Mouse (Mus musculus): ENCODE data around the gene 1700029F12Rik.

Gene 1700029F12Rik

DNA sequence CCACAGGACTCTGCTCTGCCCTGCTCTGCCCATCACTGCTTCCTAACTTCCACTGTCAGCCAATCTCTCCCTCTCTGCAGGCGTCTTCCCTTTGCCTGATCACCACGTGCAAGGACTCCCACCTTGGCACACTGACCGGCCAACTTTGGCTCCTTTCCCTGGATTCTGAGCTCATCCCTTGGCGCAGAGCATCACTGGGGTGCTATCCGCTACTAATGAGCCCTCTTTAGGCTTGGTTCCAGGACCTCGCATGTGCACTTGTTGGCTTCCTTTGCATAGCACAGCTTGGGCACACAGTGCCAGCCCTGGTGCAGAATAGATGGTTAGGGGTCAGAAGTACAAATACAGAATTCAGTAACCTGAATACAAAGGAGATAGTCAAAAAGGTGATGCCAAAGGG is 17.0 kb upstream of the 1700029F12Rik start:
- in situ Hi-C loops (cut with MboI; ENCODE audit: unreplicated experiment in 2 of 2), result loop anchor here (10.0 kb wide), 1 partner anchor 196 kb away; no protein-coding TSS in a partner anchor

- in situ Hi-C loops (cut with MboI; ENCODE audit: unreplicated experiment in 2 of 2), result no loop called here
Observed at GRCm38 (mm10) chr13:97030075-97030474, 4.1 kb downstream of the 1700029F12Rik start.

DNA sequence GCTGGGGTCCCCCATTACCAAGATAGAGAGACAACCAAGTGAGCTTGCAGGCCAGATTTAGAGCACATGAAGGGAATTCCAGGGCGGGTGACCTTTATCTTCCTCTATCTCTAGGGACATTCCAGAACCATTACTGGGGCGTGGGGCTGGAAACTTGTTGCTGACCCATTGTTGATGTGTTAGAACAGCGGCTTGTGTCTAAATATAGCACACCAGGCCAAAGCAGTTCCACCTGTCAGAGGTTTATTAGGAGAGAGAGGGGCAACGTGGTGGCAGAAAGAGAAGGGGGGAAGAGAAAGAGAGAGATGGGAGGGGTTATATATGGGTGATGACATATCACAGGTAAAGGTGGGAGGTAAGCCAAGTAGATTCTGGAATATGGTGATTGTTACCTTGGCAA is 12.3 kb downstream of the 1700029F12Rik start:
- in situ Hi-C loops (cut with MboI; ENCODE audit: unreplicated experiment in 2 of 2), result no loop called here

- in situ Hi-C loops (cut with MboI; ENCODE audit: unreplicated experiment in 2 of 2), result no loop called here
Observed at GRCm38 (mm10) chr13:97020122-97020521, 14.0 kb downstream of the 1700029F12Rik start.

DNA sequence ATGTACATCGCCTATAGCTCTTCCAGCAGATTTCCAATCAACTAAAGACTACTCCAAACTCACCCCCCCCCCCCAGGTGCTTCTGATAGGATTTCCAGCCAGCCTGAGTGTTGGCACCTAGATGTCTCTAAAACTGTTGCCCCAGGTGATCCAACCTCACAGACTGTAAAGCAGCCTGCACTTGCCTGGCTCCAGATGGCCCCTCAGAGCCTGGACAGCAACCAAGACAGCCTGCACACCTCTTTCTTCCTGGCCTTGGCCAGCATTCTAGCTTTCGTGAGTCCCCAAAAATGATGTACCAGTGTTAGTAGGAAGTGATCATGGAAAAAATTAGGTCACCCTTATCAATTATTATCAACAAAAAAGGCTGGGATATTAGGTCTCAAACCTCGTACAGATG is 16.5 kb downstream of the 1700029F12Rik start:
- in situ Hi-C loops (cut with MboI; ENCODE audit: unreplicated experiment in 2 of 2), result no loop called here

GRCm38 (mm10) chr13:97014366-97014765 is 19.8 kb downstream of the 1700029F12Rik start:
- in situ Hi-C loops (cut with MboI; ENCODE audit: unreplicated experiment in 2 of 2), result loop anchor here in 1 of 2 experiments (5.0 kb wide), 1 partner anchor 33 kb away; no protein-coding TSS in a partner anchor

- in situ Hi-C loops (cut with MboI; ENCODE audit: unreplicated experiment in 2 of 2), result loop anchor here (10.0 kb wide), 1 partner anchor 154 kb away; no protein-coding TSS in a partner anchor
Observed at GRCm38 (mm10) chr13:97008266-97009153, 25.7 kb downstream of the 1700029F12Rik start.

GRCm38 (mm10) chr13:97007501-97008265 is 26.5 kb downstream of the 1700029F12Rik start:
- in situ Hi-C loops (cut with MboI; ENCODE audit: unreplicated experiment in 2 of 2), result loop anchor here (10.0 kb wide), 1 partner anchor 153 kb away; no protein-coding TSS in a partner anchor

GRCm38 (mm10) chr13:97006784-97007183 is 27.4 kb downstream of the 1700029F12Rik start:
- in situ Hi-C loops (cut with MboI; ENCODE audit: unreplicated experiment in 2 of 2), result loop anchor here (10.0 kb wide), 1 partner anchor 152 kb away; no protein-coding TSS in a partner anchor

GRCm38 (mm10) chr13:96997080-96997479 is 37.1 kb downstream of the 1700029F12Rik start:
- in situ Hi-C loops (cut with MboI; ENCODE audit: unreplicated experiment in 2 of 2), result loop anchor here in 1 of 2 experiments (25.0 kb wide), 1 partner anchor 335 kb away; the partner anchor contains the start of gene Hmgcr

DNA sequence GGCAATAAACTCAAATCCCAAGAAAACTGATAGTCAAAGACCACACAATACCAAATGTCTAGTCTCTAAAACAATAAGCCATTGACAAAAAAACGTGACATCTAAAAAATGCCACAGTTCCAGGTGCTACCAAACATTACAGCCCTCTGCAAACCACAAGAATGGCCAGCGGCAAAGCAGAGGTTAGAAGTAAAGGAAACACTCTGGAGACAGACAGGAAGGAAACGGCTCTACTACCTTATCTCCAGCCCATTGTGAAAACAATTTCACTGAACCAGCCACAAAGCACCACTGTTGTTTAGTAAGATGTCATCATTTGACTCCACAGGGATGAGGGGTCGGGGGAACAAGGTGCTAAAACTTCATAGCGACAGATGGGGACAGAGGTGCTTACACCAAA is 38.9 kb downstream of the 1700029F12Rik start:
- in situ Hi-C loops (cut with MboI; ENCODE audit: unreplicated experiment in 2 of 2), result loop anchor here in 1 of 2 experiments (25.0 kb wide), 1 partner anchor 333 kb away; the partner anchor contains the start of gene Hmgcr

DNA sequence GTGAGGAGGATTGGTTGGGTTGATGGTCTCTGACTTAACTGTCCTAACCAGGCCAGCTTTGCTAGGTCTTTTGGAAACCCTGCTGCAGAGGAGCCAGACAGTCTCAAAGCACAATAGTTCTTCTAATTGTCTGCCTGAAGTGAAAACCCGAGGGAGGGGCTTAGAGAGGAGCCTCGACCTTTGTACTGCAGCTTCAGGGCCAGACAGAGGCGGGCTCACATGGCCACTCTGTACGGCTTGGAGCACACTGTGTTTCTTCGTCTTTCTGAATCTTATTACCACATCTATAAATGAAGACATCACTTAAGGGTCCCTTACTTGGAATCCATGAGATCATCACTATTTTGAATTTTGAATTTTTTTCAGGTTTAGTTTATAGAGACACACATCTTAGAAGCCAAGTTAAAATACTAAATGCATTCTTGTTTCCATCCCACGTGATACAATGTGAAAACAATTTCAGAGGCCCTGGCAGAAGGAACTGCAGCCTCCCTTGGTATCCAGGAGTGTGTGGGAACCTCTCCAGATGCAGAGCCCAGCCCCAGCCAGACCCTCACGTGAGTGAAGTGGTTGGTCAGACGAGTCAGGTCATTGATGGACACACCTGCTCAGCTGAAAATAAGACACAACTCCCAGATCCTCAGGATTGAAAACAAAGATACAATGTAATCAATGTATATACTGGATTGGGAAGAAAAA is 40.7 kb downstream of the 1700029F12Rik start:
- in situ Hi-C loops (cut with MboI; ENCODE audit: unreplicated experiment in 2 of 2), result loop anchor here in 1 of 2 experiments (25.0 kb wide), 1 partner anchor 331 kb away; the partner anchor contains the start of gene Hmgcr

DNA sequence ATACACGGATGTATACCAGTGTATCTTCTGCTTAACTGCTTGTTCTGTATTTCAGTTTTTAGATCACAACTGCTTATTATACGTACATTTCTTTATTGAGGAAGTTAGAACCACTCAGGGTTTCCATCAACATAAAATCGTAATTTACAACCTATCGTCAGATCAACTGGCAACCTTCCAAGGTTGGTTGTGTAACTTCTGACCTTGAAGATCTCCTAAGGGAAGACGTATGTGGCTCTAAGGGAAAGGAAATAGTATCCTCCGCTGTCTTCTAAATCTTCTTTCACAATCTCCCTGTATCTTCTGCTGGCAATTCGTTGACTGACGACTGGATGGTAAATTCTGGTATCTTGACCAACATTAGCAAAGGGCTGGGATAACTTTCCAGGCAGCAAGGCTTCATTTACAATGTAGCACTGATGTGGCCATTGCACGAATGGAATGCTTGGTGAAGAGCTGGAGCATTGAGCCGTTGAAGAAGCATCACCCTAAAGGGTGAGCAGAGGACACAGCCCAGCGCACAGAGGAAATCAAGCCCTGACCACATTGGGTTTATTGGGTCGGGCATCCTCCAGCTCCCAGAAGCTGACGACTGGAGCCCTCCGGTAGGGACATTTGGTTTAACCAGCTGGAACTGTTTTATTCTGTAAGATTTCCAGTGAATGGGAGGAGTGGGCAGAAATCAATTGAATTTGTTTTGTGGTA is 43.4 kb downstream of the 1700029F12Rik start:
- in situ Hi-C loops (cut with MboI; ENCODE audit: unreplicated experiment in 2 of 2), result loop anchor here in 1 of 2 experiments (25.0 kb wide), 1 partner anchor 328 kb away; the partner anchor contains the start of gene Hmgcr

DNA sequence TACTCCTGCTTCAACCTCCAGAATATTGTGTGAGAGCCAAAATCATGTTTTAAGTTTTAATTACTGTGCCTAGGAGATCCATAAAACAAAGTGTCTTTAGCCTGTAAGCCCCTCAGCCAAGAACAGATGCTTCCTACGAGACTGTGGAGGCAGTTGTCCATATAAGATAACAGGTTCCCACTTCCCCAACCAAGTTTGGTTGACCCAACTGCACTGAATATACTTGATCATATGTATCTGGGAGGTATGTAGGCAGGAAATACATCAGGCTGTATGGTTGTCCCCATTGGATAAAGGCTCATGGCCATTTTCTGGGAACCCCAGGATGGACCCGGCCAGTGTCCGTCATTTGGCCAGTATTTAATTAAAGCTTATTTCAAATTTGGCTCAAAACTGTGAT is 44.1 kb downstream of the 1700029F12Rik start:
- in situ Hi-C loops (cut with MboI; ENCODE audit: unreplicated experiment in 2 of 2), result loop anchor here in 1 of 2 experiments (25.0 kb wide), 1 partner anchor 328 kb away; the partner anchor contains the start of gene Hmgcr

- in situ Hi-C loops (cut with MboI; ENCODE audit: unreplicated experiment in 2 of 2), result loop anchor here in 1 of 2 experiments (25.0 kb wide), 1 partner anchor 327 kb away; the partner anchor contains the start of gene Hmgcr
Observed at GRCm38 (mm10) chr13:96989129-96989528, 45.0 kb downstream of the 1700029F12Rik start.

DNA sequence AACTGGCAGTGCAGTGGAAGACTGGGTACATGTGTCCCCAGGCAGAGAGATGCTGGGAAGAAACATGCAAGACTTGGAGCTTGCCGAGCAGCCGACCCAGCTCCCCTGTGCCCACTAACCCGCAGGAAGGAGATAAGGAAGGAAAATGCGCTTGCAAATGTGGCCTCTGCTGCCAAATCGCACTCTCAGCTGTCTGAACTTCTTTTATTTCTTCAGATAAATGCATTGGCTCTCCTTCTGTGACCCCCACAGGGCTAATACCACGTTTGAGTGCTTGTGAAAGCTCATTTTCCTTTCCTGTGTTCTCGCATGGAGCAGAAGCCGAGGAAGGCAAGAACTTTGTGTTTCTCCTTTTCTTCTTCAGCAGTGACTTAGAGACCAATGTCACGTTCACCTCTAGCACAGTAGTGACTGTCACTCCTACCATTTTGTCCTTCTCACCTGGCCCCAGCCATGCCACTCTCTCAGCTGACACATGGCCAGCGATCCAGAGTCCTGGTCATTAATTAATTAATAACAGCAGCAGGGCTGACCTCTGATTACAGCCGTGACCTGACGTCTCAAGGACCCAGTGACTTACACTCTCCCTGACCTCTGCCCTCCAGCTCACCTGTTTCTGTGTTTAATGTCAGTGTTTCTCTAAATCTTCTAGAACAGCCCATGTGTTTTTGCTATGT is 48.4 kb downstream of the 1700029F12Rik start:
- in situ Hi-C loops (cut with MboI; ENCODE audit: unreplicated experiment in 2 of 2), result loop anchor here in 1 of 2 experiments (25.0 kb wide), 1 partner anchor 323 kb away; the partner anchor contains the start of gene Hmgcr

GRCm38 (mm10) chr13:96984688-96985087 is 49.5 kb downstream of the 1700029F12Rik start:
- in situ Hi-C loops (cut with MboI; ENCODE audit: unreplicated experiment in 2 of 2), result loop anchor here in 1 of 2 experiments (25.0 kb wide), 1 partner anchor 322 kb away; the partner anchor contains the start of gene Hmgcr

All from v-Abl transformed pro-B cells (cell line).